17 mouse cellular contexts compared by ENCODE assay signal in the genomic region with DNA sequence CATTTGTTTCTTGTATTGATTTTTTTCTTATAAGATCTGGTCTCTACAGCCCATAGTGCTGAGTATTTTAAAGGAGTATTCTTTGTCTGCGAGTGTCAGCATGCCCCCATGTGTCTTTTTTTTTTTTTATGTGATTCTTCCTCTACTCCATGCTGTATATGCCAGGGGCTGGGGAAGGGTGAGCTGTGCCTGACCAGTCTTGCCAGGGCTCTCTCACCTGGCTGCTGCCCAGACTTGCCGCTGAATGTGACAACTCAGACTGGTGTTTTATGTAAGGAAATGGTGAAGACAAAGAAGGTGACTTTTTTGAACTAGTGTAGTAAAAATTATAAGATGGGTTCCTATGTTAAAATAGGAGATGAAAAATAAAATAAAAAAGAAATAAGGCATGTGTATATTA.
A peak's percentile ranks its signal among the peaks of the same experiment; 100 is the strongest.
DNase-seq lines count a peak whose midpoint lies in the region; ATAC-seq lines count a peak whose summit lies in the region.
"Had no signal": no experiment of that assay in that cellular context is flagged by ENCODE, and none has a peak within 500 bp of the region (broad histone marks: within the 10 kb centered on the region; RNA-seq: fewer than 3 reads in every experiment).

No protein-coding gene starts in this region.

- no peaks in the 10 kb centered on the region for H3K36me3 ChIP-seq in hindbrain, embryonic 13.5 days
- H3K36me3 ChIP-seq in hindbrain, embryonic 11.5 days (ENCODE audit: control insufficient read depth, insufficient read depth, low read length), result no peaks in the 10 kb centered on the region
- no peaks in the 10 kb centered on the region for H3K36me3 ChIP-seq in neural tube, embryonic 13.5 days
- H3K36me3 ChIP-seq in neural tube, embryonic 15.5 days, result no peaks in the 10 kb centered on the region
- H3K36me3 ChIP-seq: heart, embryonic 13.5 days; liver, embryonic 12.5 days had no signal

- H3K27me3 ChIP-seq in hindbrain, embryonic 13.5 days, result no peaks in the 10 kb centered on the region
- H3K27me3 ChIP-seq in hindbrain, embryonic 11.5 days (ENCODE audit: control insufficient read depth, insufficient read depth, low read length), result no peaks in the 10 kb centered on the region
- no peaks in the 10 kb centered on the region for H3K27me3 ChIP-seq in neural tube, embryonic 13.5 days
- H3K27me3 ChIP-seq in neural tube, embryonic 15.5 days (replicated peaks), result no peaks in the 10 kb centered on the region
- H3K27me3 ChIP-seq: forebrain, embryonic 13.5 days; liver, embryonic 12.5 days had no signal

- DNase-seq in hindbrain, embryonic 11.5 days (ENCODE audit: low spot score), result no peak
- DNase-seq in neural tube, embryonic 10.5 days (ENCODE audit: extremely low spot score, low spot score), result no peak
- peak; percentile 62 to 74 for DNase-seq in cerebellum, postnatal 10 days
- DNase-seq in lung, adult 18-20 months, result no peak
- DNase-seq: adrenal gland, postnatal 36 days; heart, postnatal 4 days; retina, postnatal 1 day; right cerebral cortex, postnatal 4 days; thymus, postnatal 4 days had no signal

- ATAC-seq in hindbrain, embryonic 13.5 days (ENCODE audit: low FRiP score), result no peak
- ATAC-seq in hindbrain, embryonic 11.5 days (ENCODE audit: low FRiP score), result no peak
- no peak for ATAC-seq in neural tube, embryonic 13.5 days (ENCODE audit: low read depth)
- ATAC-seq in neural tube, embryonic 15.5 days (ENCODE audit: low FRiP score), result no peak
- ATAC-seq: forebrain, embryonic 13.5 days; intestine, postnatal 0 days; liver, embryonic 12.5 days had no signal

- H3K27ac ChIP-seq in hindbrain, embryonic 13.5 days, result peak overlapping the region; percentile 81; the same call in 1 of the 2 replicates
- H3K27ac ChIP-seq in hindbrain, embryonic 11.5 days (ENCODE audit: low read depth, low read length), result no peak overlapping the region
- H3K27ac ChIP-seq in neural tube, embryonic 13.5 days (replicated peaks), result peak overlapping the region; percentile 89
- peak overlapping the region; percentile 78 for H3K27ac ChIP-seq in neural tube, embryonic 15.5 days (replicated peaks)
- H3K27ac ChIP-seq: heart, embryonic 13.5 days; kidney, postnatal 0 days; liver, embryonic 12.5 days had no signal

- H3K4me1 ChIP-seq in hindbrain, embryonic 13.5 days (replicated peaks), result peaks cover 63% of the 10 kb centered on the region
- H3K4me1 ChIP-seq in hindbrain, embryonic 11.5 days (replicated peaks; ENCODE audit: control insufficient read depth, insufficient read depth, low read length), result peaks cover 6% of the 10 kb centered on the region
- H3K4me1 ChIP-seq in neural tube, embryonic 13.5 days (replicated peaks), result peaks cover 70% of the 10 kb centered on the region
- peaks cover 68% of the 10 kb centered on the region for H3K4me1 ChIP-seq in neural tube, embryonic 15.5 days

- no peak overlapping the region for H3K4me2 ChIP-seq in hindbrain, embryonic 13.5 days
- no peak overlapping the region for H3K4me2 ChIP-seq in hindbrain, embryonic 11.5 days (replicated peaks; ENCODE audit: low read depth, low read length)
- no peak overlapping the region for H3K4me2 ChIP-seq in neural tube, embryonic 13.5 days
- no peak overlapping the region for H3K4me2 ChIP-seq in neural tube, embryonic 15.5 days
- H3K4me2 ChIP-seq: heart, embryonic 13.5 days; liver, embryonic 12.5 days had no signal

- no peak overlapping the region; the same call in 1 of the 2 replicates for H3K9ac ChIP-seq in hindbrain, embryonic 13.5 days
- no peak overlapping the region for H3K9ac ChIP-seq in hindbrain, embryonic 11.5 days (ENCODE audit: low read depth, low read length)
- H3K9ac ChIP-seq in neural tube, embryonic 13.5 days, result peak overlapping the region; percentile 49
- H3K9ac ChIP-seq in neural tube, embryonic 15.5 days (replicated peaks), result no peak overlapping the region; the same call in 1 of the 2 replicates
- H3K9ac ChIP-seq: heart, embryonic 13.5 days; liver, embryonic 12.5 days had no signal

- no peaks in the 10 kb centered on the region for H3K9me3 ChIP-seq in hindbrain, embryonic 13.5 days
- no peaks in the 10 kb centered on the region for H3K9me3 ChIP-seq in hindbrain, embryonic 11.5 days (ENCODE audit: control insufficient read depth, low read length)
- H3K9me3 ChIP-seq in neural tube, embryonic 13.5 days, result no peaks in the 10 kb centered on the region
- no peaks in the 10 kb centered on the region for H3K9me3 ChIP-seq in neural tube, embryonic 15.5 days (replicated peaks)
- H3K9me3 ChIP-seq: forebrain, embryonic 13.5 days; heart, embryonic 13.5 days; liver, embryonic 12.5 days had no signal

- WGBS in hindbrain, embryonic 13.5 days, result 59% methylated on average over 2 of the region's 2 CpGs
- WGBS in hindbrain, embryonic 11.5 days, result 61% methylated on average over 2 of the region's 2 CpGs
- WGBS in neural tube, embryonic 13.5 days, result 65% methylated on average over 2 of the region's 2 CpGs
- 37% methylated on average over 2 of the region's 2 CpGs for whole genome bisulfite sequencing in neural tube, embryonic 15.5 days

- H3K4me3 ChIP-seq in hindbrain, embryonic 13.5 days, result no peak overlapping the region
- H3K4me3 ChIP-seq in hindbrain, embryonic 11.5 days (ENCODE audit: low read depth, low read length), result no peak overlapping the region
- no peak overlapping the region for H3K4me3 ChIP-seq in neural tube, embryonic 13.5 days
- H3K4me3 ChIP-seq in neural tube, embryonic 15.5 days (replicated peaks), result no peak overlapping the region
- H3K4me3 ChIP-seq: forebrain, embryonic 13.5 days; heart, embryonic 13.5 days; liver, embryonic 12.5 days had no signal

Comparison
In these comparisons a context has a peak if more than half of its experiments do, and no peak if none do; other contexts are left out.
1. DNase-seq: peak in cerebellum, postnatal 10 days (2 of 2); none in hindbrain, embryonic 11.5 days (single experiment), neural tube, embryonic 10.5 days (single experiment) and lung, adult 18-20 months (0 of 2).